Mouse (Mus musculus): ENCODE results near the gene Hadha.
A peak's percentile ranks its signal among the peaks of the same experiment; 100 is the strongest.

The Hadha gene

GRCm38 (mm10) chr5:30111771-30112170 lies 43.2 kb downstream of the Hadha start:
- DNase-seq (ENCODE audit: low read depth, low spot score) = no peak

- no peak for DNase-seq (ENCODE audit: low read depth, low spot score)
These were observed 43.8 kb downstream of the Hadha start for GRCm38 (mm10) chr5:30111126-30111525.

GRCm38 (mm10) chr5:30110371-30111060 lies 44.4 kb downstream of the Hadha start:
- no peak for DNase-seq (ENCODE audit: low read depth, low spot score)

GRCm38 (mm10) chr5:30109899-30110298 lies 45.1 kb downstream of the Hadha start:
- DNase-seq (ENCODE audit: low read depth, low spot score) = no peak

- DNase-seq (ENCODE audit: low read depth, low spot score) = no peak
These were observed 46.7 kb downstream of the Hadha start for GRCm38 (mm10) chr5:30108233-30108632.

- no peak for DNase-seq (ENCODE audit: low read depth, low spot score)
These were observed 47.3 kb downstream of the Hadha start for GRCm38 (mm10) chr5:30107611-30108041.

- no peak for DNase-seq (ENCODE audit: low read depth, low spot score)
These were observed 47.8 kb downstream of the Hadha start for GRCm38 (mm10) chr5:30107186-30107585.

- no peak for DNase-seq (ENCODE audit: low read depth, low spot score)
These were observed 48.2 kb downstream of the Hadha start for GRCm38 (mm10) chr5:30106756-30107155.

GRCm38 (mm10) chr5:30105668-30106300 lies 49.2 kb downstream of the Hadha start, which contains the start of gene 3110082J24Rik:
3110082J24Rik (minus strand) TSS chr5:30106086.
- no peak for DNase-seq (ENCODE audit: low read depth, low spot score)

- DNase-seq (ENCODE audit: low read depth, low spot score) = no peak
These were observed 49.9 kb downstream of the Hadha start, which contains the start of gene Garem2 for GRCm38 (mm10) chr5:30104841-30105667. Garem2 (plus strand) TSS chr5:30105161.

GRCm38 (mm10) chr5:30104339-30104738 lies 50.6 kb downstream of the Hadha start:
- DNase-seq (ENCODE audit: low read depth, low spot score) = no peak

GRCm38 (mm10) chr5:30103340-30103739 lies 51.6 kb downstream of the Hadha start:
- no peak for DNase-seq (ENCODE audit: low read depth, low spot score)

- no peak for DNase-seq (ENCODE audit: low read depth, low spot score)
These were observed 56.7 kb downstream of the Hadha start for GRCm38 (mm10) chr5:30098260-30098659.

GRCm38 (mm10) chr5:30095731-30096130 lies 59.2 kb downstream of the Hadha start:
- no peak for DNase-seq (ENCODE audit: low read depth, low spot score)

- DNase-seq (ENCODE audit: low read depth, low spot score) = no peak
These were observed 60.6 kb downstream of the Hadha start for GRCm38 (mm10) chr5:30094399-30094798.

GRCm38 (mm10) chr5:30092701-30093100 lies 62.3 kb downstream of the Hadha start:
- no peak for DNase-seq (ENCODE audit: low read depth, low spot score)

GRCm38 (mm10) chr5:30072825-30073821 lies 81.8 kb downstream of the Hadha start, which contains the start of gene Tyms:
Tyms (minus strand) TSS chr5:30073617.
- DNase-seq (ENCODE audit: low read depth, low spot score) = peak; percentile 72

GRCm38 (mm10) chr5:30072377-30072776 lies 82.6 kb downstream of the Hadha start:
- DNase-seq (ENCODE audit: low read depth, low spot score) = no peak

- no peak for DNase-seq (ENCODE audit: low read depth, low spot score)
These were observed 83.3 kb downstream of the Hadha start for GRCm38 (mm10) chr5:30071677-30072076.

All from retina, postnatal 7 days (tissue).